Mouse (Mus musculus): ENCODE results near the gene Safb2. TPM values are rescaled to one million over a fixed set of nuclear protein-coding genes. Genes with fewer than 3 reads are reported as not detected.

Safb2 gene
- 111 and 114 TPM in 2 replicates for polyA plus RNA-seq (2012; rRNA removed)

GRCm38 (mm10) chr17:56584257-56585130, at the start of gene Safb2, which contains the start of gene Safb:
TSS of gene Safb2 (minus strand) at chr17:56584585.
TSS of gene Safb (plus strand) at chr17:56584825.

GRCm38 (mm10) chr17:56627530-56628277, 43.3 kb upstream of the Safb2 start, which contains the start of gene Catsperd:
TSS of gene Catsperd (plus strand) at chr17:56628143.

GRCm38 (mm10) chr17:56626754-56627470, 42.5 kb upstream of the Safb2 start, which contains the start of gene Lonp1:
TSS of gene Lonp1 (minus strand) at chr17:56626887.

GRCm38 (mm10) chr17:56613236-56613844, 29.0 kb upstream of the Safb2 start, which contains the start of gene Rpl36:
TSS of gene Rpl36 (plus strand) at chr17:56613416.

GRCm38 (mm10) chr17:56609452-56610171, 25.2 kb upstream of the Safb2 start, which contains the start of gene 2410015M20Rik:
TSS of gene 2410015M20Rik (minus strand) at chr17:56609771.

GRCm38 (mm10) chr17:56554122-56554551, 30.2 kb downstream of the Safb2 start, which contains the start of gene Gm20219:
TSS of gene Gm20219 (minus strand) at chr17:56554387.

GRCm38 (mm10) chr17:56512310-56512709, 72.1 kb downstream of the Safb2 start, which contains the start of gene Znrf4:
TSS of gene Znrf4 (minus strand) at chr17:56512431.

Other genes with a start within 250 kb of the Safb2 start
- gene Ptprs, start 108.1 kb downstream of the Safb2 start, polyA plus RNA-seq (2012; rRNA removed): 427 and 461 TPM in 2 replicates
- not detected in 2 replicates for gene Znrf4, start 72.2 kb downstream of the Safb2 start, polyA plus RNA-seq (2012; rRNA removed)
- 8.1 TPM in 2 replicates for gene Gm20219, start 30.2 kb downstream of the Safb2 start, polyA plus RNA-seq (2012; rRNA removed)
- 93.0 and 103 TPM in 2 replicates for gene Safb, start 240 bp upstream of the Safb2 start, polyA plus RNA-seq (2012; rRNA removed)
- gene 2410015M20Rik, start 25.2 kb upstream of the Safb2 start, polyA plus RNA-seq (2012; rRNA removed): 157 and 222 TPM in 2 replicates
- 3,601 and 4,599 TPM in 2 replicates for gene Rpl36, start 28.8 kb upstream of the Safb2 start, polyA plus RNA-seq (2012; rRNA removed)
- 227 and 249 TPM in 2 replicates for gene Lonp1, start 42.3 kb upstream of the Safb2 start, polyA plus RNA-seq (2012; rRNA removed)
- gene Catsperd, start 43.6 kb upstream of the Safb2 start, polyA plus RNA-seq (2012; rRNA removed): 1.3 and 2.6 TPM in 2 replicates
- gene Ranbp3, start 88.7 kb upstream of the Safb2 start, polyA plus RNA-seq (2012; rRNA removed): 125 and 135 TPM in 2 replicates
- 694 and 729 TPM in 2 replicates for gene Ndufa11, start 133.2 kb upstream of the Safb2 start, polyA plus RNA-seq (2012; rRNA removed)
- 47.8 and 78.5 TPM in 2 replicates for gene Vmac, start 133.4 kb upstream of the Safb2 start, polyA plus RNA-seq (2012; rRNA removed)
- gene Nrtn, start 172.9 kb upstream of the Safb2 start, polyA plus RNA-seq (2012; rRNA removed): 169 and 335 TPM in 2 replicates
- gene Dus3l, start 180.2 kb upstream of the Safb2 start, polyA plus RNA-seq (2012; rRNA removed): 135 and 136 TPM in 2 replicates
- gene Prr22, start 185.7 kb upstream of the Safb2 start, polyA plus RNA-seq (2012; rRNA removed): 3.3 and 4.8 TPM in 2 replicates
- 26.0 and 26.5 TPM in 2 replicates for gene Rfx2, start 246.4 kb upstream of the Safb2 start, polyA plus RNA-seq (2012; rRNA removed)

Measured in ovary, adult 2 months (tissue).